Mouse (Mus musculus) heart, postnatal 0 days (tissue): Measurements from ENCODE around the gene Klhl5.

Experiments
- CTCF ChIP-seq: IDR thresholded peaks from 2 replicates; pipeline ENCODE4 v1.5.1; 2016; ENCODE audit warnings: antibody characterized with exemption, control low read depth, low read depth
- EP300 ChIP-seq: IDR thresholded peaks from 2 replicates; pipeline ENCODE4 v1.6.1; 2016; ENCODE audit warnings: antibody characterized with exemption, low read depth

GRCm38 (mm10) chr5:65157412-65158381 is 50.4 kb downstream of the Klhl5 start:
- TF ChIP-seq CTCF (peak; percentile 64), EP300 (peak; percentile 93)
